Mouse (Mus musculus): ENCODE results near the gene Flot1.

Gene Flot1

GRCm38 (mm10) chr17:35822964-35823937 is at the start of gene Flot1:
Flot1 (plus strand) TSS chr17:35823230.
- DNase-seq (ENCODE audit: low spot score): peak; percentile 95

GRCm38 (mm10) chr17:35776811-35777609 is 46.0 kb upstream of the Flot1 start:
- peak; percentile 96 for DNase-seq (ENCODE audit: low spot score)

- no peak for DNase-seq (ENCODE audit: low spot score)
Measured at GRCm38 (mm10) chr17:35778965-35779364, 44.1 kb upstream of the Flot1 start.

GRCm38 (mm10) chr17:35779466-35780205 is 43.4 kb upstream of the Flot1 start:
- no peak for DNase-seq (ENCODE audit: low spot score)

- no peak for DNase-seq (ENCODE audit: low spot score)
Measured at GRCm38 (mm10) chr17:35780362-35780761, 42.7 kb upstream of the Flot1 start.

- DNase-seq (ENCODE audit: low spot score): no peak
Measured at GRCm38 (mm10) chr17:35782398-35782797, 40.6 kb upstream of the Flot1 start.

GRCm38 (mm10) chr17:35782924-35783323 is 40.1 kb upstream of the Flot1 start:
- DNase-seq (ENCODE audit: low spot score): no peak

- DNase-seq (ENCODE audit: low spot score): no peak
Measured at GRCm38 (mm10) chr17:35783944-35784343, 39.1 kb upstream of the Flot1 start.

- DNase-seq (ENCODE audit: low spot score): no peak
Measured at GRCm38 (mm10) chr17:35785140-35785539, 37.9 kb upstream of the Flot1 start.

- DNase-seq (ENCODE audit: low spot score): no peak
Measured at GRCm38 (mm10) chr17:35787493-35787892, 35.5 kb upstream of the Flot1 start.

- no peak for DNase-seq (ENCODE audit: low spot score)
Measured at GRCm38 (mm10) chr17:35788025-35788424, 35.0 kb upstream of the Flot1 start.

- no peak for DNase-seq (ENCODE audit: low spot score)
Measured at GRCm38 (mm10) chr17:35790933-35791332, 32.1 kb upstream of the Flot1 start.

- no peak for DNase-seq (ENCODE audit: low spot score)
Measured at GRCm38 (mm10) chr17:35792837-35793236, 30.2 kb upstream of the Flot1 start.

- no peak for DNase-seq (ENCODE audit: low spot score)
Measured at GRCm38 (mm10) chr17:35795099-35795498, 27.9 kb upstream of the Flot1 start.

- no peak for DNase-seq (ENCODE audit: low spot score)
Measured at GRCm38 (mm10) chr17:35795656-35796055, 27.4 kb upstream of the Flot1 start.

- DNase-seq (ENCODE audit: low spot score): no peak
Measured at GRCm38 (mm10) chr17:35796835-35797234, 26.2 kb upstream of the Flot1 start.

GRCm38 (mm10) chr17:35800905-35801304 is 22.1 kb upstream of the Flot1 start:
- DNase-seq (ENCODE audit: low spot score): no peak

- no peak for DNase-seq (ENCODE audit: low spot score)
Measured at GRCm38 (mm10) chr17:35803020-35803419, 20.0 kb upstream of the Flot1 start.

GRCm38 (mm10) chr17:35803858-35804399 is 19.1 kb upstream of the Flot1 start:
- DNase-seq (ENCODE audit: low spot score): no peak

GRCm38 (mm10) chr17:35808073-35808472 is 15.0 kb upstream of the Flot1 start:
- peak; percentile 83 for DNase-seq (ENCODE audit: low spot score)

- DNase-seq (ENCODE audit: low spot score): no peak
Measured at GRCm38 (mm10) chr17:35809395-35809794, 13.6 kb upstream of the Flot1 start.
